Mouse (Mus musculus) forebrain, embryonic 10.5 days (tissue): ENCODE data around the gene Kmt5b. TPM values are rescaled to one million over a fixed set of nuclear protein-coding genes. Genes with fewer than 3 reads are reported as not detected.

ENCODE experiments used
- polyA plus RNA-seq: library from polyadenylated mRNA; unstranded; fragments of >200 nt; fragmentation: Nextera tagmentation; extraction: Ambion mirVana; gene quantifications from 2 replicates; pipeline ENCODE4 v1.2.1, GENCODE M21; 2016

Gene Kmt5b
- polyA plus RNA-seq, 1 experiment from 2014 or later = 29.3 TPM

Other genes starting within 250 kb of the Kmt5b start
- gene Ppp6r3, start 191.7 kb upstream of the Kmt5b start, polyA plus RNA-seq = 72.3 and 75.3 TPM in 2 replicates
- 3.6 and 3.9 TPM in 2 replicates for gene Lrp5, start 80.9 kb upstream of the Kmt5b start, polyA plus RNA-seq
- 44.9 and 47.7 TPM in 2 replicates for gene 1810055G02Rik, start 59.1 kb upstream of the Kmt5b start, polyA plus RNA-seq
- gene Chka, start 84.4 kb downstream of the Kmt5b start, polyA plus RNA-seq = 52.3 and 54.3 TPM in 2 replicates
- 17.2 and 17.9 TPM in 2 replicates for gene Tcirg1, start 139.7 kb downstream of the Kmt5b start, polyA plus RNA-seq
- gene Ndufs8, start 145.4 kb downstream of the Kmt5b start, polyA plus RNA-seq = 226 and 228 TPM in 2 replicates
- gene Aldh3b1, start 162.4 kb downstream of the Kmt5b start, polyA plus RNA-seq = 0.36 and 0.58 TPM in 2 replicates
- gene Unc93b1, start 167.8 kb downstream of the Kmt5b start, polyA plus RNA-seq = 4.6 and 4.9 TPM in 2 replicates
- not detected in 2 replicates for gene Aldh3b3, start 191.2 kb downstream of the Kmt5b start, polyA plus RNA-seq
- gene Aldh3b2, start 204.9 kb downstream of the Kmt5b start, polyA plus RNA-seq = 0.37 and 0.39 TPM in 2 replicates
- 1.8 and 2.5 TPM in 2 replicates for gene Acy3, start 219.1 kb downstream of the Kmt5b start, polyA plus RNA-seq
- not detected in 2 replicates for gene Tbx10, start 225.3 kb downstream of the Kmt5b start, polyA plus RNA-seq
- 24.8 and 30.4 TPM in 2 replicates for gene Nudt8, start 233.2 kb downstream of the Kmt5b start, polyA plus RNA-seq
- 2.8 and 3.5 TPM in 2 replicates for gene Gm49405, start 233.2 kb downstream of the Kmt5b start, polyA plus RNA-seq
- 3.6 and 4.0 TPM in 2 replicates for gene Doc2g, start 235.9 kb downstream of the Kmt5b start, polyA plus RNA-seq
- gene Ndufv1, start 245.4 kb downstream of the Kmt5b start, polyA plus RNA-seq = 208 and 210 TPM in 2 replicates